ENCODE assay signal across 26 mouse cellular contexts in genomic region chr12:108824225-108824874, GRCm38 (mm10). TPM values are rescaled to one million over a fixed set of nuclear protein-coding genes. Genes with fewer than 3 reads are reported as not detected.
DNase-seq lines count a peak whose midpoint lies in the region; ATAC-seq and TF ChIP-seq lines count a peak whose summit lies in the region.
"Had no signal": no experiment of that assay in that cellular context is flagged by ENCODE, and none has a peak within 500 bp of the region (broad histone marks: within the 10 kb centered on the region; RNA-seq: fewer than 3 reads in every experiment).

No protein-coding gene starts in this region.

- H3K36me3 ChIP-seq in forebrain, embryonic 11.5 days (ENCODE audit: control insufficient read depth, insufficient read depth, low read length), result no peaks in the 10 kb centered on the region; the same call in 1 of the 2 replicates
- peaks cover 25% of the 10 kb centered on the region for H3K36me3 ChIP-seq in forebrain, postnatal 0 days (ENCODE audit: insufficient read depth)
- H3K36me3 ChIP-seq: intestine, embryonic 15.5 days had no signal

- no peaks in the 10 kb centered on the region for H3K27me3 ChIP-seq in forebrain, embryonic 11.5 days (ENCODE audit: control insufficient read depth, insufficient read depth, low read length)
- H3K27me3 ChIP-seq in forebrain, postnatal 0 days (ENCODE audit: insufficient read depth, low read length), result no peaks in the 10 kb centered on the region
- H3K27me3 ChIP-seq: embryonic facial prominence, embryonic 13.5 days; forebrain, embryonic 12.5 days; forebrain, embryonic 15.5 days; heart, embryonic 13.5 days; hindbrain, embryonic 15.5 days; intestine, embryonic 15.5 days had no signal

- H3K27ac ChIP-seq in forebrain, embryonic 11.5 days (ENCODE audit: low read depth, low read length), result no peak overlapping the region
- no peak overlapping the region for H3K27ac ChIP-seq in forebrain, postnatal 0 days (ENCODE audit: low read depth, low read length)
- H3K27ac ChIP-seq: embryonic facial prominence, embryonic 13.5 days; forebrain, embryonic 12.5 days; forebrain, embryonic 15.5 days; heart, adult 2 months; heart, embryonic 10.5 days; heart, embryonic 13.5 days; hindbrain, embryonic 15.5 days; intestine, embryonic 15.5 days had no signal

- no peak for TF ChIP-seq CTCF in forebrain, postnatal 0 days (IDR thresholded peaks at IDR 0.05; ENCODE audit: low read depth)

- H3K9me3 ChIP-seq in forebrain, embryonic 11.5 days (ENCODE audit: control insufficient read depth, low read length), result no peaks in the 10 kb centered on the region
- H3K9me3 ChIP-seq in forebrain, postnatal 0 days (ENCODE audit: low read length), result no peaks in the 10 kb centered on the region
- H3K9me3 ChIP-seq: embryonic facial prominence, embryonic 13.5 days; forebrain, embryonic 12.5 days; forebrain, embryonic 15.5 days; heart, embryonic 10.5 days; heart, embryonic 13.5 days; hindbrain, embryonic 15.5 days; intestine, embryonic 15.5 days had no signal

- no peak overlapping the region for H3K9ac ChIP-seq in forebrain, embryonic 11.5 days (ENCODE audit: low read length)
- no peak overlapping the region for H3K9ac ChIP-seq in forebrain, postnatal 0 days
- H3K9ac ChIP-seq: embryonic facial prominence, embryonic 13.5 days; forebrain, embryonic 12.5 days; forebrain, embryonic 15.5 days; heart, embryonic 13.5 days; hindbrain, embryonic 15.5 days; intestine, embryonic 15.5 days had no signal

- no peaks in the 10 kb centered on the region for H3K4me1 ChIP-seq in forebrain, embryonic 11.5 days (replicated peaks; ENCODE audit: control insufficient read depth, insufficient read depth, low read length)
- H3K4me1 ChIP-seq in forebrain, postnatal 0 days (ENCODE audit: insufficient read depth), result no peaks in the 10 kb centered on the region
- H3K4me1 ChIP-seq: embryonic facial prominence, embryonic 13.5 days; forebrain, embryonic 12.5 days; forebrain, embryonic 15.5 days; hindbrain, embryonic 15.5 days; intestine, embryonic 15.5 days had no signal

- no peak overlapping the region for H3K4me2 ChIP-seq in forebrain, embryonic 11.5 days (ENCODE audit: low read depth, low read length, severe bottlenecking)
- H3K4me2 ChIP-seq in forebrain, postnatal 0 days (ENCODE audit: low read depth), result no peak overlapping the region
- H3K4me2 ChIP-seq: embryonic facial prominence, embryonic 13.5 days; forebrain, embryonic 12.5 days; forebrain, embryonic 15.5 days; heart, embryonic 13.5 days; hindbrain, embryonic 15.5 days; intestine, embryonic 15.5 days had no signal

- WGBS in forebrain, embryonic 11.5 days, result 94% methylated on average over 15 of the region's 15 CpGs
- WGBS in forebrain, postnatal 0 days, result 91% methylated on average over 15 of the region's 15 CpGs

- DNase-seq in forebrain, embryonic 11.5 days (ENCODE audit: low spot score), result peak; percentile 32
- no peak for DNase-seq in forebrain, postnatal 0 days
- DNase-seq in heart, adult 11 months, result peak; percentile 76
- DNase-seq in heart, adult 18-20 months, result no peak
- DNase-seq in layer of hippocampus, postnatal 25 days (ENCODE audit: extremely low spot score in 1 of 2, low spot score in 1 of 2), result no peak
- DNase-seq: adrenal gland, postnatal 10 days; adrenal gland, postnatal 36 days; B cell, adult 2 months; cerebellum, adult 18-20 months; cerebellum, adult 9-10 months; cerebellum, postnatal 14 days; gastrocnemius, postnatal 36 days; heart, adult 2 months; heart, postnatal 14 days; heart, postnatal 4 days; kidney, adult 11 months; kidney, adult 8-10 months had no signal

- no peak for ATAC-seq in forebrain, embryonic 11.5 days (replicated peaks; ENCODE audit: low FRiP score)
- no peak for ATAC-seq in forebrain, postnatal 0 days
- ATAC-seq in CD4-positive, CD25-positive, alpha-beta regulatory T cell, adult 4 months, result peak; percentile 70
- peak; percentile 48 for ATAC-seq in inflammation-experienced regulatory T-cells, adult 6 months
- ATAC-seq: forebrain, embryonic 15.5 days; intestine, embryonic 15.5 days had no signal

- no peak overlapping the region for H3K4me3 ChIP-seq in forebrain, embryonic 11.5 days (ENCODE audit: low read depth, low read length)
- H3K4me3 ChIP-seq in forebrain, postnatal 0 days (ENCODE audit: low read depth, low read length), result no peak overlapping the region
- H3K4me3 ChIP-seq: embryonic facial prominence, embryonic 13.5 days; forebrain, embryonic 12.5 days; forebrain, embryonic 15.5 days; heart, adult 2 months; heart, embryonic 10.5 days; heart, embryonic 13.5 days; hindbrain, embryonic 15.5 days; intestine, embryonic 15.5 days had no signal

RNA-seq across cellular contexts. Expression of gene Slc25a29, which starts 11.3 kb away (rescaled TPM):
- polyA plus RNA-seq in forebrain, embryonic 11.5 days (2014; fragmentation: Nextera tagmentation; extraction: Ambion mirVana), result 13.8 and 14.6 TPM in 2 replicates
- total RNA-seq in forebrain, postnatal 0 days (2014; rRNA removed), result 17.4 and 19.5 TPM in 2 replicates
- polyA plus RNA-seq in forebrain, postnatal 0 days (2015; fragmentation: Nextera tagmentation; extraction: Ambion mirVana), result 18.7 and 21.4 TPM in 2 replicates
- 1 to 10 TPM; 8.7 to 9.1 TPM for total RNA-seq in heart, adult 18-20 months (2021)
- polyA plus RNA-seq in CD4-positive, CD25-positive, alpha-beta regulatory T cell, adult 4 months (2017; shearing (Covaris generic)), result 1 to 10 TPM; 3.0 to 3.8 TPM
- 1 to 10 TPM; 1.4 to 4.3 (median 3.5) TPM for polyA plus RNA-seq in inflammation-experienced regulatory T-cells, adult 6 months (2017; shearing (Covaris generic))
- total RNA-seq in layer of hippocampus, postnatal 25 days (2021), result 10 to 100 TPM; 18.4 to 22.1 TPM

RNA-seq across cellular contexts. Expression of gene Slc25a47, which starts 11.5 kb away (rescaled TPM):
- 10.0 and 12.2 TPM in 2 replicates for polyA plus RNA-seq in forebrain, embryonic 11.5 days (2014; fragmentation: Nextera tagmentation; extraction: Ambion mirVana)
- total RNA-seq in forebrain, postnatal 0 days (2014; rRNA removed), result 10.9 and 14.2 TPM in 2 replicates
- polyA plus RNA-seq in forebrain, postnatal 0 days (2015; fragmentation: Nextera tagmentation; extraction: Ambion mirVana), result 11.9 and 12.3 TPM in 2 replicates
- 1 to 10 TPM; 8.1 to 9.1 TPM for total RNA-seq in heart, adult 18-20 months (2021)
- polyA plus RNA-seq in CD4-positive, CD25-positive, alpha-beta regulatory T cell, adult 4 months (2017; shearing (Covaris generic)), result 1 to 10 TPM; 1.2 to 2.6 TPM
- 1 to 10 TPM in 1 of 3 experiments, under 1 TPM in 2; 0.83 to 1.0 (median 0.99) TPM for polyA plus RNA-seq in inflammation-experienced regulatory T-cells, adult 6 months (2017; shearing (Covaris generic))
- 10 to 100 TPM in 1 of 2 experiments, 1 to 10 TPM in 1; 10.0 to 12.0 TPM for total RNA-seq in layer of hippocampus, postnatal 25 days (2021)

RNA-seq across cellular contexts. Expression of gene Yy1, which starts 31.6 kb away (rescaled TPM):
- 20.8 and 22.1 TPM in 2 replicates for polyA plus RNA-seq in forebrain, embryonic 11.5 days (2014; fragmentation: Nextera tagmentation; extraction: Ambion mirVana)
- 31.9 and 33.8 TPM in 2 replicates for total RNA-seq in forebrain, postnatal 0 days (2014; rRNA removed)
- 7.4 and 8.8 TPM in 2 replicates for polyA plus RNA-seq in forebrain, postnatal 0 days (2015; fragmentation: Nextera tagmentation; extraction: Ambion mirVana)
- total RNA-seq in heart, adult 18-20 months (2021), result 10 to 100 TPM; 31.5 to 37.2 TPM
- polyA plus RNA-seq in CD4-positive, CD25-positive, alpha-beta regulatory T cell, adult 4 months (2017; shearing (Covaris generic)), result 10 to 100 TPM; 12.7 to 17.1 TPM
- 10 to 100 TPM; 16.4 to 18.6 (median 17.1) TPM for polyA plus RNA-seq in inflammation-experienced regulatory T-cells, adult 6 months (2017; shearing (Covaris generic))
- total RNA-seq in layer of hippocampus, postnatal 25 days (2021), result 10 to 100 TPM; 48.9 to 51.6 TPM

Comparison
In these comparisons a context has a peak if more than half of its experiments do, and no peak if none do; other contexts are left out.
1. DNase-seq: peak in forebrain, embryonic 11.5 days (single experiment) and heart, adult 11 months (single experiment); none in forebrain, postnatal 0 days (single experiment), heart, adult 18-20 months (0 of 2) and layer of hippocampus, postnatal 25 days (0 of 2).
2. ATAC-seq: peak in CD4-positive, CD25-positive, alpha-beta regulatory T cell, adult 4 months (single experiment) and inflammation-experienced regulatory T-cells, adult 6 months (single experiment); none in forebrain, embryonic 11.5 days (single experiment) and forebrain, postnatal 0 days (single experiment).